Mouse (Mus musculus) spleen, adult 2 months (tissue): ENCODE measurements around the gene Gpr107. TPM values are rescaled to one million over a fixed set of nuclear protein-coding genes. Genes with fewer than 3 reads are reported as not detected.

Experiments
- DNase-seq, 2 experiments: peaks; one replicate each; pipeline versions ENCODE4 v3.0.0 to v3.0.0-alpha.2; 2012 to 2021; ENCODE audit warnings: low spot score in 2 of 2, low read depth in 1 of 2
- H3K27ac ChIP-seq: fragments of 200-500 bp; 2 replicates; pipeline ENCODE4 v1.5.1; 2012; ENCODE audit warnings: low read length, inconsistent platforms; ENCODE audit not compliant: insufficient read depth
- H3K27me3 ChIP-seq: fragments of 200-500 bp; 2 replicates; pipeline ENCODE4 v1.6.1; 2012; ENCODE audit warnings: mild to moderate bottlenecking, moderate library complexity, low read length, inconsistent platforms; ENCODE audit not compliant: control insufficient read depth, insufficient read depth
- H3K36me3 ChIP-seq: fragments of 200-500 bp; 2 replicates; pipeline ENCODE4 v1.6.1; 2012; ENCODE audit warnings: mild to moderate bottlenecking, low read length, inconsistent platforms; ENCODE audit not compliant: control insufficient read depth, insufficient read depth
- H3K4me1 ChIP-seq: fragments of 200-500 bp; 2 replicates; pipeline ENCODE4 v1.6.1; 2011; ENCODE audit warnings: inconsistent platforms; ENCODE audit not compliant: control insufficient read depth, insufficient read depth, insufficient read length
- H3K4me3 ChIP-seq: fragments of 200-500 bp; 2 replicates; pipeline ENCODE4 v1.5.1; 2011; ENCODE audit warnings: mild to moderate bottlenecking, inconsistent platforms; ENCODE audit not compliant: insufficient read depth, insufficient read length; ENCODE audit errors: extremely low read depth
- CTCF ChIP-seq: fragments of 200-500 bp; IDR thresholded peaks from 2 replicates; pipeline ENCODE4 v1.5.1; 2011; ENCODE audit warnings: mild to moderate bottlenecking, inconsistent platforms; ENCODE audit not compliant: insufficient read depth, insufficient read length, insufficient replicate concordance; ENCODE audit errors: extremely low read depth
- POLR2A ChIP-seq: fragments of 200-500 bp; IDR thresholded peaks from 2 replicates; pipeline ENCODE4 v1.6.1; 2011; ENCODE audit warnings: low read depth, low read length, inconsistent platforms
- WGBS: fragments of 180-500 bp; shearing (Covaris S2); methylation state at CpG from one replicate; pipeline ENCODE4 v1.1.7; 2018; 5-methylcytosine and 5-hydroxymethylcytosine counted together
- polyA plus RNA-seq: library from polyadenylated mRNA; depleted of rRNA; stranded (reverse); fragments of >200 nt; gene quantifications from 2 replicates; pipeline ENCODE4 v1.2.3, GENCODE M21; 2012; rRNA removed

The Gpr107 gene
- polyA plus RNA-seq, 1 experiment = 15.0 TPM

GRCm38 (mm10) chr2:31258609-31259366 lies 106.7 kb downstream of the Gpr107 start:
- Histone ChIP-seq H3K27ac (no peak overlapping the region), H3K4me3 (peak overlapping the region; percentile 65), H3K4me1 (peaks cover 12% of the 10 kb centered on the region; the same call in 1 of the 2 replicates), H3K27me3 (no peaks in the 10 kb centered on the region), H3K36me3 (no peaks in the 10 kb centered on the region)
- 23% methylated on average over 22 of the region's 22 CpGs for WGBS
- peak; percentile 22 to 44 for DNase-seq
- no peak for TF ChIP-seq CTCF
- TF ChIP-seq POLR2A = no peak

- no peaks in the 10 kb centered on the region for H3K27me3 ChIP-seq
- DNase-seq = no peak
- WGBS = 54% methylated on average over 9 of the region's 9 CpGs
Measured at GRCm38 (mm10) chr2:31259367-31259920, 107.3 kb downstream of the Gpr107 start.

GRCm38 (mm10) chr2:31260549-31260948 lies 108.4 kb downstream of the Gpr107 start:
- no peak for DNase-seq
- Histone ChIP-seq H3K27ac (no peak overlapping the region), H3K4me3 (no peak overlapping the region), H3K27me3 (no peaks in the 10 kb centered on the region), H3K36me3 (no peaks in the 10 kb centered on the region), H3K4me1 (peaks cover 12% of the 10 kb centered on the region; the same call in 1 of the 2 replicates)
- 93% methylated on average over 8 of the region's 8 CpGs for WGBS
- TF ChIP-seq POLR2A (no peak), CTCF (no peak)

More at GRCm38 (mm10) chr2:31259367-31259920, 107.3 kb downstream of the Gpr107 start:
- no peak for TF ChIP-seq CTCF
- no peak for TF ChIP-seq POLR2A
- H3K27ac ChIP-seq = no peak overlapping the region
- H3K36me3 ChIP-seq = no peaks in the 10 kb centered on the region
- peak overlapping the region; percentile 65; the same call in 1 of the 2 replicates for H3K4me3 ChIP-seq
- peaks cover 12% of the 10 kb centered on the region; the same call in 1 of the 2 replicates for H3K4me1 ChIP-seq

GRCm38 (mm10) chr2:31263039-31263461 lies 110.9 kb downstream of the Gpr107 start:
- no peak for DNase-seq
- Histone ChIP-seq H3K36me3 (no peaks in the 10 kb centered on the region), H3K27ac (no peak overlapping the region), H3K4me3 (no peak overlapping the region), H3K27me3 (no peaks in the 10 kb centered on the region), H3K4me1 (peaks cover 4% of the 10 kb centered on the region; the same call in 1 of the 2 replicates)
- TF ChIP-seq POLR2A (no peak), CTCF (no peak)
- WGBS = 87% methylated on average over 8 of the region's 8 CpGs

- Histone ChIP-seq H3K27ac (no peak overlapping the region), H3K4me3 (no peak overlapping the region), H3K27me3 (no peaks in the 10 kb centered on the region), H3K4me1 (no peaks in the 10 kb centered on the region; the same call in 1 of the 2 replicates), H3K36me3 (no peaks in the 10 kb centered on the region)
- no peak for DNase-seq
- WGBS = 43% methylated on average over 10 of the region's 10 CpGs
- TF ChIP-seq CTCF = no peak
- TF ChIP-seq POLR2A = no peak
Measured at GRCm38 (mm10) chr2:31263746-31264378, 111.7 kb downstream of the Gpr107 start.

GRCm38 (mm10) chr2:31267447-31267846 lies 115.3 kb downstream of the Gpr107 start:
- no peak for TF ChIP-seq POLR2A
- no peak for TF ChIP-seq CTCF
- WGBS = 90% methylated on average over 6 of the region's 6 CpGs
- no peak for DNase-seq

More at GRCm38 (mm10) chr2:31267447-31267846, 115.3 kb downstream of the Gpr107 start:
- Histone ChIP-seq H3K4me1 (no peaks in the 10 kb centered on the region), H3K4me3 (no peak overlapping the region), H3K27me3 (no peaks in the 10 kb centered on the region), H3K36me3 (no peaks in the 10 kb centered on the region), H3K27ac (no peak overlapping the region)

Other genes with a start within 250 kb of the Gpr107 start
- 14.3 and 16.0 TPM in 2 replicates for gene Ptges, start 222.5 kb upstream of the Gpr107 start, polyA plus RNA-seq
- 18.9 and 23.6 TPM in 2 replicates for gene Tor1b, start 199.4 kb upstream of the Gpr107 start, polyA plus RNA-seq
- gene Tor1a, start 184.4 kb upstream of the Gpr107 start, polyA plus RNA-seq = 31.3 and 40.2 TPM in 2 replicates
- 14.5 and 16.7 TPM in 2 replicates for gene BC005624, start 170.1 kb upstream of the Gpr107 start, polyA plus RNA-seq
- 9.8 and 11.5 TPM in 2 replicates for gene Usp20, start 170.0 kb upstream of the Gpr107 start, polyA plus RNA-seq
- gene Fnbp1, start 10.3 kb upstream of the Gpr107 start, polyA plus RNA-seq = 78.7 and 92.4 TPM in 2 replicates
- gene Ncs1, start 93.5 kb downstream of the Gpr107 start, polyA plus RNA-seq = 1.2 and 1.3 TPM in 2 replicates
- gene Hmcn2, start 162.1 kb downstream of the Gpr107 start, polyA plus RNA-seq = 1.1 and 1.2 TPM in 2 replicates